Mouse (Mus musculus) midbrain, postnatal 0 days (tissue): ENCODE measurements around the gene Rhof. TPM values are rescaled to one million over a fixed set of nuclear protein-coding genes. Genes with fewer than 3 reads are reported as not detected.
A peak's percentile ranks its signal among the peaks of the same experiment; 100 is the strongest.

ENCODE experiments used
- ATAC-seq: fragments of 200-750 bp; cut with Nextera tagmentation; 2 replicates; pipeline ENCODE4 v1.8.0; 2017; ENCODE audit warnings: moderate number of reproducible peaks, mild to moderate bottlenecking, moderate TSS enrichment, moderate library complexity; ENCODE audit not compliant: low FRiP score
- DNase-seq: peaks from one replicate; pipeline ENCODE4 v3.0.0-alpha.2; 2015; ENCODE audit warnings: low spot score
- H3K27ac ChIP-seq: fragments of 300-500 bp; sonication (generic); 2 replicates; pipeline ENCODE4 v1.5.1; 2014; ENCODE audit warnings: low read depth, mild to moderate bottlenecking, low read length, mixed read lengths
- H3K27me3 ChIP-seq: fragments of 300-500 bp; sonication (generic); 2 replicates; pipeline ENCODE4 v1.6.1; 2014; ENCODE audit warnings: low read length, control low read depth, mixed read lengths; ENCODE audit not compliant: insufficient read depth
- H3K36me3 ChIP-seq: fragments of 300-500 bp; sonication (generic); 2 replicates; pipeline ENCODE4 v1.6.1; 2014; ENCODE audit warnings: low read length, control low read depth, mixed read lengths; ENCODE audit not compliant: insufficient read depth
- H3K4me1 ChIP-seq: fragments of 300-500 bp; sonication (generic); 2 replicates; pipeline ENCODE4 v1.6.1; 2014; ENCODE audit warnings: mild to moderate bottlenecking, control low read depth, antibody characterized with exemption, low read length, mixed read lengths; ENCODE audit not compliant: insufficient read depth
- H3K4me2 ChIP-seq: fragments of 300-500 bp; sonication (generic); 2 replicates; pipeline ENCODE4 v1.6.1; 2014; ENCODE audit warnings: low read depth, mild to moderate bottlenecking, low read length, mixed read lengths; ENCODE audit not compliant: poor library complexity, severe bottlenecking
- H3K4me3 ChIP-seq: fragments of 300-500 bp; sonication (generic); 2 replicates; pipeline ENCODE4 v1.5.1; 2014; ENCODE audit warnings: low read depth, mild to moderate bottlenecking, low read length, moderate library complexity
- H3K9ac ChIP-seq: fragments of 300-500 bp; sonication (generic); replicated peaks from 2 replicates; pipeline ENCODE4 v1.6.1; 2014; ENCODE audit warnings: mild to moderate bottlenecking, low read length, moderate library complexity, mixed read lengths; ENCODE audit not compliant: poor library complexity, severe bottlenecking
- H3K9me3 ChIP-seq: fragments of 300-500 bp; sonication (generic); 2 replicates; pipeline ENCODE4 v1.6.1; 2016; ENCODE audit warnings: low read length, control low read depth
- CTCF ChIP-seq: IDR thresholded peaks from 2 replicates; pipeline ENCODE4 v1.5.1; 2016; ENCODE audit warnings: antibody characterized with exemption, mild to moderate bottlenecking
- WGBS: fragments of 180-500 bp; shearing (Covaris S2); extraction: QIAGEN DNeasy Blood & Tissue Kit; methylation state at CpG from one replicate; pipeline ENCODE4 v1.1.7; 2014; 5-methylcytosine and 5-hydroxymethylcytosine counted together
- polyA plus RNA-seq: library from polyadenylated mRNA; unstranded; fragments of >200 nt; fragmentation: Nextera tagmentation; extraction: Ambion mirVana; gene quantifications from 2 replicates; pipeline ENCODE4 v1.2.1, GENCODE M21; 2015
- total RNA-seq: library from RNA; depleted of rRNA; stranded (reverse); fragments of >200 nt; gene quantifications from 2 replicates; pipeline ENCODE4 v1.2.3, GENCODE M21; 2014

Gene Rhof
- total and polyA plus RNA-seq, 2 experiments from 2014 or later = 41.7 to 47.8 TPM

DNA sequence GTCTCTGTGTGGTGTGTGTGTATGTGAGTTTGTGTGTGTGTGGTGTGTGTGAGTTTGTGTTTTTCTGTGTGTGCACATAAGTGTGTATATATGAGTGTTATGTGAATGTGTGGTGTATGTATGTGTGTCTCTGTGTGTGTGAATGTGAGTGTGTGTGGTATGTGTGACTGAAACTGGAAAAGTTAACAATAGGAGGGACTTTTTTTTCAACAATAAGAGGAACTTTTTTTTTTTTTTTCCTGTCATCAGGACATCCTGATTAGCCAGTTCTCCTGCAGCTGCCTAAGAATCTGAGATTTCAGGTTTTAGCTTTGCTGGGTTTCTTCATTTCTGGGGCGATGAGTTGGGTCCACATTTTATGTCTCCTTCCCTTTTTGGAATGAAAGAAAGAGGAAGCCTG lies 52.9 kb downstream of the Rhof start:
- H3K4me1 ChIP-seq = peaks cover 7% of the 10 kb centered on the region; the same call in 1 of the 2 replicates
- no peak for TF ChIP-seq CTCF
- H3K9me3 ChIP-seq = no peaks in the 10 kb centered on the region
- H3K27me3 ChIP-seq = no peaks in the 10 kb centered on the region
- WGBS = 96% methylated on average over 1 of the region's 1 CpGs
- no peak overlapping the region for H3K9ac ChIP-seq
- H3K27ac ChIP-seq = no peak overlapping the region
- H3K4me2 ChIP-seq = no peak overlapping the region
- DNase-seq (no peak), ATAC-seq (no peak)
- no peak overlapping the region for H3K4me3 ChIP-seq
- no peaks in the 10 kb centered on the region for H3K36me3 ChIP-seq

DNA sequence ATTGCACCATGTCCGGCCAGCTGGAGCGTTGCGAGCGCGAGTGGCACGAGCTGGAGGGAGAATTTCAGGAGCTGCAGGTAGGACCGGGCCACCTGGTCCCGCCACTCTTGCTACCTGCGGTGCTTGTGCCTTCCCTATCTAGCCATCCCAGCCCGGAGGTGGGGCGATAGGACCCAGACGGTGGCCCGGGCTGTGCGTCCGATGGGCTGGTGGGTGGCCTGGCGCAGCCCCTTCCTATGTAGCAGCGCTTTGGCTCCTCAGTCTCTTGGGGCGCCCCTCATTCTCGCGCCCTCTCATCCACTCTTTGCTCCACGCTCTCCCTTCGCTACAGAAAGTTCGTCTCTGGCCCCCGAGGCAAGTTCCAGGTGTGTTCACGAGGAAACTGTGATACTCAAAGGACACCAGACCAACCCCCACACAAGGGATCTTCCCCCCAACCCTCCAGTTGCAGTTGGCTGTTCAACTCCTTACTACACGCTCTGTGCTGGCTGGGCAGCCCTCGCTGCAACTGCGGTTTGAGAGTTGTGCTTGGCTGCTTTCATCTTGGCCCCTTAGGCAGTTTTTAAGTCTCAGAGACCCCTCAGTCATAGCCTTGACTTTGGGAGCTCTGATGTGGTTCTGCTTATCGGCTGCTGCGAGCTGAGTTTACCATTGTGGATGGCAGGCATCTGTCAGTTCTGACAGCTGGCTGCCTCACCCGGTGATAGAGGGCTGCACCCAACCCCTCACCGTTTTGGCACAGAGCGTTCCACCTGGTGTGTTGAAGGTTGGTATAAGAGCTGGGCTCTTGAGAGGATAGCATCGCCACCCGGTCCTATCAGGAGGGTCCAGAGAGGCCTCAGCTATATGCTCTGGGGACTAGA lies 55.8 kb downstream of the Rhof start:
- ATAC-seq (peak; percentile 78), DNase-seq (peak; percentile 63)
- Histone ChIP-seq H3K27ac (peak overlapping the region; percentile 63; the same call in 1 of the 2 replicates), H3K4me3 (peak overlapping the region; percentile 84), H3K9ac (peak overlapping the region; percentile 76), H3K36me3 (no peaks in the 10 kb centered on the region), H3K9me3 (no peaks in the 10 kb centered on the region), H3K4me2 (peak overlapping the region; percentile 95), H3K4me1 (peaks cover 7% of the 10 kb centered on the region; the same call in 1 of the 2 replicates), H3K27me3 (no peaks in the 10 kb centered on the region)
- 4% methylated on average over 35 of the region's 35 CpGs for WGBS
- no peak; the same call in 1 of the 2 replicates for TF ChIP-seq CTCF

DNA sequence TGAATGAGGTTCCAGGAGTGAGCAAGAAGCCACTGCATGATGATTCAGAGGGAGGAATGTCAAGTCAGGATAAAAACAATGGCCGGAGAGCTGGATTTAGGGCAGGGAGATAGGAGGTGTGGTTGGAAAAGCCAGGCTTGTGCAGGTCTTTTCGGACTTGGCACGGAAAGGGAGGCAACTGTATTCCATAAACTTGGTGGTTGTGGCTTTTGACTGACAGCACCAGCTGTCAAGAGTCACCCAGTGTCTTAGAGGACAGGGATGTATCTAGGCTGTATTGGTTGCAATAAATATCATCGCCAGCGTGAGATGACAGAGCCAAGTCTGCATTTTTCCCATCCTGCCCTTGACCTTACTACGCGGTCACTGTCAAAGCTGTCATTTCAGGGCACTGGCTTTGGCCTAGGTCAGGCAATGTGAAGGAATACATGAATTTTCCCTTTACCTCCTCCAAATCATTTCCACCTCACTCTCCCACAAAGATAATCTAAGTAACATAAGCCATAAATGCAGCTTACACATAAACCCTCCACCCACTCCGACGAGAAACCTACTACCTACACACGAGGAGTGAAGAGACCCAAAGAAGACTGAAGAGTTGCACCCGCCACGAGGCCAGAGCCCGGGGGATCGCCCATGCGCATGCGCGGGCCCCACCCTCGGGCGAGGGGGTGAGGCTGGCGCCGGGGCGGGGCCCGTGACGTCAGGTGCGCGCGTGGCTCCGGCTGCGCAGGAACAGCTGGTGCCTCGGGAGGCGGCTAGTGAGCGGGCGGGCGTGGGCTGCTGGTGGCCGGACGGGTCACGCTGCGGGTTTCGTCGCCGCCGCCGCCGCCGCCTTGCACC lies 56.7 kb downstream of the Rhof start:
- Histone ChIP-seq H3K27me3 (no peaks in the 10 kb centered on the region), H3K27ac (peak overlapping the region; percentile 63), H3K4me2 (peak overlapping the region; percentile 95), H3K36me3 (no peaks in the 10 kb centered on the region), H3K9ac (peak overlapping the region; percentile 76), H3K9me3 (no peaks in the 10 kb centered on the region), H3K4me1 (peaks cover 7% of the 10 kb centered on the region; the same call in 1 of the 2 replicates), H3K4me3 (peak overlapping the region; percentile 84)
- TF ChIP-seq CTCF = no peak
- ATAC-seq (peak; percentile 91), DNase-seq (peak; percentile 93)
- WGBS = 9% methylated on average over 39 of the region's 45 CpGs

DNA sequence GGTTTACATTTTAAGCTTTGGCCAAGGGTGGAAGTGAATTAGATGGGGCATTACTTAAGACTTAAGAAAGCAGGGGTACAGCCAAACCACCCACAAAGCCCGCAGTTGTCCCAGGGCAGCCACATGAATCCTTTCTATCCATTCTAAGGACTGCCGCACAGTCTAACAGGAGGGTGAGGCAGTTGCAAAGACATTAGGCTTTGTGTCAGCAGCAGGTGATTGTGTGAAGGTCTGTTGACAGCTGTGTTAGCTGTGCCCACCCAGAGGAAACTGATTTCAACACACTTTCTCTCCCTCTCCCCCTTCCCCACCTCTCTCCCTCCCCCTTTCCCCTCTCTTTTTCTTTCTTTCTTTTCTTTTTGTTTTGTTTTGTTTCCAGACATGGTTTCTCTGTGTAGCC lies 63.8 kb downstream of the Rhof start:
- DNase-seq (no peak), ATAC-seq (no peak)
- no peaks in the 10 kb centered on the region for H3K27me3 ChIP-seq
- no peaks in the 10 kb centered on the region for H3K4me1 ChIP-seq
- WGBS = 86% methylated on average over 2 of the region's 2 CpGs
- no peak overlapping the region for H3K4me3 ChIP-seq
- no peaks in the 10 kb centered on the region for H3K9me3 ChIP-seq
- no peaks in the 10 kb centered on the region for H3K36me3 ChIP-seq
- no peak for TF ChIP-seq CTCF
- no peak overlapping the region for H3K9ac ChIP-seq
- H3K27ac ChIP-seq = no peak overlapping the region
- H3K4me2 ChIP-seq = no peak overlapping the region

DNA sequence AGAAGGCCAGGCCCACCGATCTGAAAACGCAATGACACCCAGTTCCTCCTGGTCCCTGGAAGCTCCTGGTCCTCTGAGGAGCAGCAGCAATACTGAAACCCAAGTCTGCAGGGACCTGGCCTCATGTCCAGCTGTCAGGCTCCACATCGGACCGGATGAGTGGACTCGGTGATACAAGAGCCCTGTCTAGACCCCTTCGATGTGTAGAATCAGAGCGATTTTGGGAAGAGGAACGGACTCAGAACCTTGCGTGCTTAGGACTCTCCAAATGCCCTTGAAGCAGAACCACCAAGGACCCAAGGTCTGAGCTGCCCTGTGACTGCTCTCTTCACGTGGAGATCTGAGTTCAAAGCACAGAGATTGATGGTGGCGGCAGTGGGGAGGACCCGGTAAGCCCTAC lies 64.4 kb downstream of the Rhof start, which contains the start of gene Tmem120b:
TSS of gene Tmem120b (plus strand) at position 301 of the 400 bp plus-strand sequence.
- Histone ChIP-seq H3K27me3 (no peaks in the 10 kb centered on the region), H3K27ac (no peak within 1 kb of the TSS), H3K9ac (no peak within 1 kb of the TSS), H3K4me2 (no peak within 1 kb of the TSS), H3K36me3 (no peaks in the 10 kb centered on the region), H3K9me3 (no peaks in the 10 kb centered on the region), H3K4me1 (no peaks in the 10 kb centered on the region), H3K4me3 (no peak within 1 kb of the TSS)
- 90% methylated on average over 12 of the region's 12 CpGs for WGBS
- TF ChIP-seq CTCF = no peak
- DNase-seq = no peak
- ATAC-seq = no peak
